Mouse (Mus musculus) embryonic facial prominence, embryonic 14.5 days (tissue): ENCODE data around the gene Klrb1b. TPM values are rescaled to one million over a fixed set of nuclear protein-coding genes. Genes with fewer than 3 reads are reported as not detected.
"Not testable (repeated sequence)": the region's sequence is repeated elsewhere in the genome, so short reads cannot be mapped to it uniquely, and the experiment has no call there.

Experiments used
- ATAC-seq: fragments of 200-750 bp; cut with Nextera tagmentation; 2 replicates; pipeline ENCODE4 v1.8.0; 2017; ENCODE audit warnings: low read depth, moderate number of reproducible peaks, moderate TSS enrichment
- DNase-seq: peaks from one replicate; pipeline ENCODE4 v3.0.0-alpha.2; 2015; ENCODE audit warnings: low spot score
- H3K27ac ChIP-seq: fragments of 300-500 bp; sonication (generic); replicated peaks from 2 replicates; pipeline ENCODE4 v1.5.1; 2014; ENCODE audit warnings: low read depth, mild to moderate bottlenecking, low read length, moderate library complexity
- H3K27me3 ChIP-seq: fragments of 300-500 bp; sonication (generic); replicated peaks from 2 replicates; pipeline ENCODE4 v1.6.1; 2014; ENCODE audit warnings: low read length; ENCODE audit not compliant: control insufficient read depth, insufficient read depth
- H3K36me3 ChIP-seq: fragments of 300-500 bp; sonication (generic); 2 replicates; pipeline ENCODE4 v1.6.1; 2014; ENCODE audit warnings: low read length, mixed read lengths; ENCODE audit not compliant: control insufficient read depth, insufficient read depth
- H3K4me1 ChIP-seq: fragments of 300-500 bp; sonication (generic); 2 replicates; pipeline ENCODE4 v1.6.1; 2014; ENCODE audit warnings: antibody characterized with exemption, low read length; ENCODE audit not compliant: control insufficient read depth, insufficient read depth
- H3K4me2 ChIP-seq: fragments of 300-500 bp; sonication (generic); 2 replicates; pipeline ENCODE4 v1.6.1; 2014; ENCODE audit warnings: low read depth, mild to moderate bottlenecking, low read length, moderate library complexity, mixed read lengths
- H3K4me3 ChIP-seq: fragments of 300-500 bp; sonication (generic); 2 replicates; pipeline ENCODE4 v1.5.1; 2014; ENCODE audit warnings: low read depth, mild to moderate bottlenecking, low read length
- H3K9ac ChIP-seq: fragments of 300-500 bp; sonication (generic); 2 replicates; pipeline ENCODE4 v1.6.1; 2014; ENCODE audit warnings: low read depth, mild to moderate bottlenecking, low read length, moderate library complexity, mixed read lengths
- H3K9me3 ChIP-seq: fragments of 300-500 bp; sonication (generic); 2 replicates; pipeline ENCODE4 v1.6.1; 2016; ENCODE audit warnings: low read length; ENCODE audit not compliant: control insufficient read depth
- WGBS: fragments of 180-500 bp; shearing (Covaris S2); extraction: QIAGEN DNeasy Blood & Tissue Kit; methylation state at CpG from one replicate; pipeline ENCODE4 v1.1.7; 2014; 5-methylcytosine and 5-hydroxymethylcytosine counted together
- polyA plus RNA-seq: library from polyadenylated mRNA; unstranded; fragments of >200 nt; fragmentation: Nextera tagmentation; extraction: Ambion mirVana; gene quantifications from 2 replicates; pipeline ENCODE4 v1.2.1, GENCODE M21; 2014

Klrb1b gene
- polyA plus RNA-seq, 1 experiment from 2014 or later: 0.39 TPM

DNA sequence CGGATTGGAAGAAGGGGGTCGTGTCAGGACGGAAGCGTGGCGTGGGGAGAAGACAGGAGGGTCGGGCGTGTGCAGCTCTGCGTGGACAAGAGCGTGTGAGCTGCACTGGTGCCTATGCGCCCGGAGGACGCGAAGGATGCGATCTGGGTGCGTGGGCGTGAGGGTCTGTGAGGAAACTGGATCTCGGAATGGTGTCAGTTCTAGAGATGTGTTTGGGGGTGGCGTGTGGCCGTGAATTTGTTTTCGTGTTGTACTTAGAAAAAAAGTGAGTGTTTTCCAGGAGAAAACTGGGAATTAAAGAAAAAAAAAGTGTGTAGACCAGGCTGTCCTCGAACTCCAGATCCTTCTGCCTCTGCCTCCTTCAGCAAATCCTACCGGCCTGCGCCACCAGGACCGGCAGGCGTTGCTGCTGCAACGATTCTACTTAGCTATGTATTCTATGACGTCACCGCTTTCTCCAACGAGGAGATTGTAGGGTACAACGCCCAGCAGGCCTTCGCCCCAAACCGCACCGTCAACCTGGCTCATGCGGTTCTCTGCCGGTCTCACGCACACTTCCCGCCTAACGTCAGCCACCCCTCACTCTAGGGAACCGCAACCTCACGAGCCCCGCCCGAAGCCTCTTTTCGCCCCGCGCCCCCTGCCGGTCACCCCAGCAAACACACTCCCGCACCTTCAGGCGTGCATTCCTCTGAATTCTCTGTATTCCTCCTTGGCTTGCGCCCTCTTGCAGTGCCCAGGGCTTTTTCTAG lies 26.8 kb downstream of the Klrb1b start:
- not testable (repeated sequence) for H3K27me3 ChIP-seq, H3K4me1 ChIP-seq, H3K9me3 ChIP-seq, H3K36me3 ChIP-seq
- H3K27ac ChIP-seq: peak overlapping the region; percentile 91
- H3K4me2 ChIP-seq: peak overlapping the region; percentile 56
- 1% methylated on average over 49 of the region's 49 CpGs for WGBS
- ATAC-seq: peak; percentile 67
- H3K4me3 ChIP-seq: peak overlapping the region; percentile 61
- peak; percentile 88 for DNase-seq
- H3K9ac ChIP-seq: peak overlapping the region; percentile 75

GRCm38 (mm10) chr6:128798772-128799143 lies 27.4 kb downstream of the Klrb1b start:
- H3K27me3 ChIP-seq, H3K36me3 ChIP-seq, H3K4me1 ChIP-seq, H3K9me3 ChIP-seq: not testable (repeated sequence)
- Histone ChIP-seq H3K4me2 (peak overlapping the region; percentile 58), H3K27ac (peak overlapping the region; percentile 91), H3K9ac (peak overlapping the region; percentile 75), H3K4me3 (peak overlapping the region; percentile 61)
- DNase-seq (peak; percentile 79), ATAC-seq (peak; percentile 43)
- WGBS: under 1% methylated on average over 20 of the region's 20 CpGs

GRCm38 (mm10) chr6:128797936-128798771 lies 28.0 kb downstream of the Klrb1b start:
- H3K36me3 ChIP-seq: no peaks in the 10 kb centered on the region
- peak overlapping the region; percentile 58 for H3K4me2 ChIP-seq
- no peaks in the 10 kb centered on the region for H3K27me3 ChIP-seq
- peak overlapping the region; percentile 75 for H3K9ac ChIP-seq
- DNase-seq (peak; percentile 40), ATAC-seq (no peak)
- H3K4me3 ChIP-seq: peak overlapping the region; percentile 61
- H3K9me3 ChIP-seq: no peaks in the 10 kb centered on the region
- WGBS: 13% methylated on average over 15 of the region's 15 CpGs
- H3K4me1 ChIP-seq: peaks cover 3% of the 10 kb centered on the region; the same call in 1 of the 2 replicates
- 0 out of 2 replicates have a peak overlapping the region, but pooled peaks have one; percentile 40 for H3K27ac ChIP-seq

DNA sequence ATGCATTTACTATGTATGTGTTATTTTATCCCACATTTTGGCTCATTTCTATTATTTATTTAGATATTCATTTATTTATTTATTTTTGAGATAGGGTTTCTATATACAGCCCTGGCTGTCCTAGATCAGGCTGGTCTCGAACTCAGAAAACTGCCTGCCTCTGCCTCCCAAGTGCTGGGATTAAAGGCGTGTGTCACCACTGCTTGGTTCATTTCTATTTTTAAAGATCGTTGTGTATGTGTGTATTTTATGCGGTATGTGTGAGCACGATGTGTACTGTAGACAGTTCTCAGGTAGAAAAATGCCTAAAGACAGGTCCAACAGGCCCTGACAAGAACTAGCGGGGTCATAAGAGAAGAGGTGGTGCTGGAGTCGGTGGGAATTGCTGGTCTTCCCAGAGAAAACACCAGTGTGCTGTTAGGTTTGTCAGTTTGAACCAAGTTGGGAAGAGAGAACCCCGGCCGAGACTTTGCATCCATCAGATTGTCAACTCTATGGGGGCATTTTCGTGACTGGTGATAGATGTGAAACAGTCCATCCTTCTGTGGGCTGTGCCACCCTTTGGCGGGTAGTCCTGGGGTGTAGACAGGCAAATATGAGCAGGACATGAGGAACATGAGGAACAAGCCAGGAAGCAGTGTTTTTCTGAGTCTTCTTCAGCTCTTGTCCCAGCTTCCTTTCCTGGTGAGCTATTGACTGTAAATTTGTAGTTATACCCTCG lies 28.8 kb downstream of the Klrb1b start:
- Histone ChIP-seq H3K4me1 (peaks cover 3% of the 10 kb centered on the region; the same call in 1 of the 2 replicates), H3K9ac (no peak overlapping the region), H3K36me3 (no peaks in the 10 kb centered on the region), H3K27me3 (no peaks in the 10 kb centered on the region), H3K9me3 (no peaks in the 10 kb centered on the region), H3K4me3 (no peak overlapping the region), H3K4me2 (peak overlapping the region; percentile 58), H3K27ac (no peak overlapping the region)
- DNase-seq: no peak
- WGBS: 73% methylated on average over 12 of the region's 12 CpGs
- ATAC-seq: no peak

DNA sequence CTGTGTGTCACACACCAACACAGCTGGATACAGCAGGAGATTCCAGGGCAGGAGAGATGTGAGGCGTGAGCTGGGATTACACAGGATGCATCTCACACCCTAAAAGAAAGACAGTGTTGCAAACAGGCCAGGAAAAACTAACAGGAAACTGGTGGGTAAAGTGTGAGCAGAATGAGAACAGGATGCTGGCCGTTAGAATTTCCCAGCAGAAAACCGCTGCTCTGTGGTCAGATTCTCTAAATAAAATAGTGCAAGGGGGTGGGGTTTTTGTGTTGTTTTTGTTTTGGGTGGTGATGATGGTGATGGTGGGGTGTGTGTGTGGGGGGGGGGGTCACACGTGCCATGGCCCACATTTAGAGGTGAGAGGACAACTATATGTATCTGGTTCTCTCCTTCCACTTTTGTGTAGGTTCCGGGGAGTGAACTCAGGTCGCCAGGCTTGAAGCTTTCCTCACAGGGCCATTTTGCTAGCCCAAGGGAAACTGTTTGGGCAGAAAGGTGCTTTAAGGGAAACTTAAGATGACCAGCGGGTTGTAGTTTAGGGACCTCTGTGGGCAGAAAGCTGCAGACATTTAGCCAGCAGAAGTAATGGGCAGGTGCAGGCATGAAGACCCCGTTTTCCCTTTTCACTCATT lies 29.7 kb downstream of the Klrb1b start:
- Histone ChIP-seq H3K9ac (no peak overlapping the region), H3K9me3 (no peaks in the 10 kb centered on the region), H3K36me3 (no peaks in the 10 kb centered on the region), H3K4me3 (no peak overlapping the region), H3K4me2 (no peak overlapping the region), H3K27me3 (no peaks in the 10 kb centered on the region), H3K27ac (no peak overlapping the region), H3K4me1 (peaks cover 3% of the 10 kb centered on the region; the same call in 1 of the 2 replicates)
- WGBS: 71% methylated on average over 8 of the region's 8 CpGs
- ATAC-seq (no peak), DNase-seq (no peak)

DNA sequence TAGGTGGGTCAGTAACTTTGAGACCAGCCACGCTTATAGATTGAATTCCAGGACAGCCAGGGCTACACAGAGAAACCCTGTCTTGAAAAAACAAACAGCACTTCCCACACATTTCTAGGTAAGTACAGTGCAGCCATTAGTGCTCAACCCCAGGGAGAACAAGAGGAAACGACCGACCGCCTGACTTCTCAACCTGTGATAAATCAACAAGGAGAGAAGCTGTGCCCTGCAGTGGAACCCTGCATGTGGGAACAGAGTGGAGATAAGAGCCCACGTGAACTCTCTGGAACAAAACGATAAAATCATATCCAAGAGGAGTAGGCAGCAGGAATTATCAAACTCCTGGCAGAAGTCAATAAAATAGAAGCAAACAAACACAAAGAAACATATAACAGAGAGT lies 32.4 kb downstream of the Klrb1b start:
- no peak overlapping the region for H3K9ac ChIP-seq
- no peaks in the 10 kb centered on the region for H3K36me3 ChIP-seq
- no peak overlapping the region for H3K4me2 ChIP-seq
- H3K27me3 ChIP-seq: no peaks in the 10 kb centered on the region
- H3K4me1 ChIP-seq: no peaks in the 10 kb centered on the region
- no peak overlapping the region for H3K27ac ChIP-seq
- WGBS: 50% methylated on average over 6 of the region's 6 CpGs
- no peak for ATAC-seq
- no peak for DNase-seq
- H3K4me3 ChIP-seq: no peak overlapping the region
- no peaks in the 10 kb centered on the region for H3K9me3 ChIP-seq

DNA sequence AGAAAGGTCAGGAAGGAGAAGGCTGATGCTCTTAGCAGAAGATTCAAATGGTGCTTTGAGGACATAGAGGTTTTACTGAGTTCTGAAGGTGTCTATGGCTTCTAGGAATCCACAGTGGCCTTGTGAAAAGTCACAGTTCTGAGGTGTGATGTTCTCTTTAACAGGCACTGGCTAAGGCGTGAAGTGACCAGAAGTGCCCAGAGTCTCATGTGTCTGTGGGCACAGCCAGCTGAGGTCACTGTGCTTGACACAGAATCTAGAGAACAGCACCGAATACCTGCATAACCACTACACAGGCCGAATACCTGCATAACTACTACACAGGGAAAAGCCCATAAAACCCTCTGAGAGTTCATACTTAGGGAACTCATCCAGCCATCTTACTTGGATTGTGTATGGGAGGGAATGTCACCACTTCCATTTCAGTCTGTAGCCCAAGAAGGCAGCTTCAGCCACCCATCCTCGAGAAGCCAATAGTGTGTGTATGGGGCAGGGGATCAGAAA lies 35.6 kb downstream of the Klrb1b start:
- not testable (repeated sequence) for ATAC-seq, H3K9me3 ChIP-seq, H3K4me2 ChIP-seq, H3K36me3 ChIP-seq, H3K27ac ChIP-seq, H3K9ac ChIP-seq, H3K4me1 ChIP-seq, H3K27me3 ChIP-seq, DNase-seq, H3K4me3 ChIP-seq
- WGBS: 80% methylated on average over 4 of the region's 4 CpGs

DNA sequence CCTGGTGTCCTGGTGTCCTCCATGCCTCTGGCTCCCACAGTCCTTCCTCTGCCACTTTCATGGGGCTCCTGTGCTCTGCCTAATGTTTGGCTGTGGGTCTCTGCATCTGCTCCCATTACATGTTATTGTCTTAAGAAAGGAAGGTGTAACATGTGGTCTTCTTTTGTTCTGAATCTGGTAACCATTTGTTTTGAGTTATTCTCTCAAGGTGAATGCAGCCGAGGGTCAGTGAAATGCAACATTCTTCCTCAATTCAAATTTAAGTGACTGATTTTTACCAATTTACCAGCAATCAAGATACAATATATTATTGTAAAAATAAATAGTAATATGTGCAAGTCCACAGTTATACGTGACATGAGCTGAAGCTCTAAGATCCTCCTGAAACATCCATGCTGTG lies 37.0 kb downstream of the Klrb1b start, which contains the start of gene Klrb1c:
Gene Klrb1c, minus strand, starts transcription at position 101 of the 400 bp plus-strand sequence.
- no peaks in the 10 kb centered on the region for H3K27me3 ChIP-seq
- no peaks in the 10 kb centered on the region for H3K4me1 ChIP-seq
- no peak for DNase-seq
- H3K36me3 ChIP-seq: no peaks in the 10 kb centered on the region
- H3K9ac ChIP-seq: no peak within 1 kb of the TSS
- H3K27ac ChIP-seq: no peak within 1 kb of the TSS
- 78% methylated on average over 2 of the region's 2 CpGs for whole genome bisulfite sequencing
- no peak for ATAC-seq
- no peak within 1 kb of the TSS for H3K4me2 ChIP-seq
- H3K9me3 ChIP-seq: no peaks in the 10 kb centered on the region
- H3K4me3 ChIP-seq: no peak within 1 kb of the TSS
